Mouse (Mus musculus): ENCODE data around the gene Gm9970. TPM values are rescaled to one million over a fixed set of nuclear protein-coding genes. Genes with fewer than 3 reads are reported as not detected.

Gene Gm9970
- polyA plus RNA-seq, 1 experiment from 2014 or later, result 0.40 TPM

- peaks cover 62% of the 10 kb centered on the region for H3K36me3 ChIP-seq
- no peak overlapping the region for H3K4me3 ChIP-seq
- H3K27me3 ChIP-seq, result no peaks in the 10 kb centered on the region
- no peaks in the 10 kb centered on the region for H3K9me3 ChIP-seq
- peak overlapping the region; percentile 39; the same call in 1 of the 2 replicates for H3K27ac ChIP-seq
- H3K9ac ChIP-seq, result no peak overlapping the region
- no peak overlapping the region for H3K4me2 ChIP-seq
- no peak for ATAC-seq (ENCODE audit: borderline replicate concordance, extremely low read depth, low FRiP score, low TSS enrichment)
- 82% methylated on average over 8 of the region's 8 CpGs for WGBS
- H3K4me1 ChIP-seq, result peaks cover 8% of the 10 kb centered on the region; the same call in 1 of the 2 replicates
Observed at GRCm38 (mm10) chr5:31254901-31255300, 13.9 kb upstream of the Gm9970 start.

GRCm38 (mm10) chr5:31254452-31254851 lies 13.4 kb upstream of the Gm9970 start:
- H3K36me3 ChIP-seq, result peaks cover 62% of the 10 kb centered on the region
- no peaks in the 10 kb centered on the region for H3K9me3 ChIP-seq
- H3K4me2 ChIP-seq, result no peak overlapping the region
- H3K9ac ChIP-seq, result no peak overlapping the region
- no peaks in the 10 kb centered on the region for H3K27me3 ChIP-seq
- H3K4me3 ChIP-seq, result no peak overlapping the region
- 64% methylated on average over 7 of the region's 7 CpGs for WGBS
- peaks cover 8% of the 10 kb centered on the region; the same call in 1 of the 2 replicates for H3K4me1 ChIP-seq
- peak overlapping the region; percentile 39 for H3K27ac ChIP-seq
- ATAC-seq (ENCODE audit: borderline replicate concordance, extremely low read depth, low FRiP score, low TSS enrichment), result no peak

GRCm38 (mm10) chr5:31253806-31254205 lies 12.8 kb upstream of the Gm9970 start:
- H3K36me3 ChIP-seq, result peaks cover 66% of the 10 kb centered on the region
- H3K4me3 ChIP-seq, result no peak overlapping the region
- ATAC-seq (ENCODE audit: borderline replicate concordance, extremely low read depth, low FRiP score, low TSS enrichment), result no peak
- 84% methylated on average over 8 of the region's 8 CpGs for WGBS
- no peak overlapping the region for H3K4me2 ChIP-seq
- peaks cover 8% of the 10 kb centered on the region; the same call in 1 of the 2 replicates for H3K4me1 ChIP-seq
- H3K27me3 ChIP-seq, result no peaks in the 10 kb centered on the region
- no peaks in the 10 kb centered on the region for H3K9me3 ChIP-seq
- peak overlapping the region; percentile 39; the same call in 1 of the 2 replicates for H3K27ac ChIP-seq
- H3K9ac ChIP-seq, result no peak overlapping the region

- Histone ChIP-seq H3K4me1 (peaks cover 11% of the 10 kb centered on the region; the same call in 1 of the 2 replicates), H3K36me3 (peaks cover 66% of the 10 kb centered on the region), H3K9me3 (no peaks in the 10 kb centered on the region), H3K9ac (0 out of 2 replicates have a peak overlapping the region, but pooled peaks have one; percentile 47), H3K4me2 (peak overlapping the region; percentile 49), H3K4me3 (peak overlapping the region; percentile 39), H3K27ac (no peak overlapping the region), H3K27me3 (no peaks in the 10 kb centered on the region)
- no peak for ATAC-seq (ENCODE audit: borderline replicate concordance, extremely low read depth, low FRiP score, low TSS enrichment)
- WGBS, result 63% methylated on average over 16 of the region's 16 CpGs
Observed at GRCm38 (mm10) chr5:31252795-31253545, 11.9 kb upstream of the Gm9970 start.

GRCm38 (mm10) chr5:31252151-31252550 lies 11.1 kb upstream of the Gm9970 start:
- H3K4me1 ChIP-seq, result peaks cover 11% of the 10 kb centered on the region; the same call in 1 of the 2 replicates
- peak overlapping the region; percentile 49 for H3K4me2 ChIP-seq
- H3K27ac ChIP-seq, result peak overlapping the region; percentile 67
- no peaks in the 10 kb centered on the region for H3K27me3 ChIP-seq
- peaks cover 65% of the 10 kb centered on the region for H3K36me3 ChIP-seq
- H3K9ac ChIP-seq, result peak overlapping the region; percentile 47; the same call in 1 of the 2 replicates
- H3K9me3 ChIP-seq, result no peaks in the 10 kb centered on the region
- WGBS, result 49% methylated on average over 10 of the region's 10 CpGs
- H3K4me3 ChIP-seq, result peak overlapping the region; percentile 39
- no peak for ATAC-seq (ENCODE audit: borderline replicate concordance, extremely low read depth, low FRiP score, low TSS enrichment)

GRCm38 (mm10) chr5:31251541-31252101 lies 10.6 kb upstream of the Gm9970 start, which contains the start of gene Krtcap3:
TSS of gene Krtcap3 (plus strand) at chr5:31251691.
- H3K9ac ChIP-seq, result peak within 1 kb of the TSS; percentile 47
- H3K36me3 ChIP-seq, result peaks cover 67% of the 10 kb centered on the region
- ATAC-seq (ENCODE audit: borderline replicate concordance, extremely low read depth, low FRiP score, low TSS enrichment), result peak; percentile 79
- WGBS, result 28% methylated on average over 46 of the region's 47 CpGs
- H3K27me3 ChIP-seq, result no peaks in the 10 kb centered on the region
- peak within 1 kb of the TSS; percentile 67 for H3K27ac ChIP-seq
- H3K4me3 ChIP-seq, result peak within 1 kb of the TSS; percentile 39
- H3K4me2 ChIP-seq, result peak within 1 kb of the TSS; percentile 49
- peaks cover 11% of the 10 kb centered on the region; the same call in 1 of the 2 replicates for H3K4me1 ChIP-seq
- H3K9me3 ChIP-seq, result no peaks in the 10 kb centered on the region

- WGBS, result 42% methylated on average over 4 of the region's 4 CpGs
- no peak overlapping the region for H3K9ac ChIP-seq
- H3K27me3 ChIP-seq, result no peaks in the 10 kb centered on the region
- peak; percentile 4; the same call in 1 of the 2 replicates for ATAC-seq (ENCODE audit: borderline replicate concordance, extremely low read depth, low FRiP score, low TSS enrichment)
- H3K36me3 ChIP-seq, result peaks cover 71% of the 10 kb centered on the region
- H3K27ac ChIP-seq, result no peak overlapping the region
- no peaks in the 10 kb centered on the region for H3K9me3 ChIP-seq
- H3K4me3 ChIP-seq, result no peak overlapping the region
- no peak overlapping the region for H3K4me2 ChIP-seq
- H3K4me1 ChIP-seq, result peaks cover 11% of the 10 kb centered on the region; the same call in 1 of the 2 replicates
Observed at GRCm38 (mm10) chr5:31250716-31251115, 9.7 kb upstream of the Gm9970 start.

GRCm38 (mm10) chr5:31242191-31242590 lies 1.2 kb upstream of the Gm9970 start:
- WGBS, result 20% methylated on average over 10 of the region's 10 CpGs
- H3K36me3 ChIP-seq, result peaks cover 36% of the 10 kb centered on the region
- H3K27ac ChIP-seq, result no peak overlapping the region
- H3K4me1 ChIP-seq, result peaks cover 9% of the 10 kb centered on the region
- H3K4me3 ChIP-seq, result peak overlapping the region; percentile 94
- peak overlapping the region; percentile 92 for H3K4me2 ChIP-seq
- no peak for ATAC-seq (ENCODE audit: borderline replicate concordance, extremely low read depth, low FRiP score, low TSS enrichment)
- H3K27me3 ChIP-seq, result no peaks in the 10 kb centered on the region
- H3K9me3 ChIP-seq, result no peaks in the 10 kb centered on the region
- peak overlapping the region; percentile 98 for H3K9ac ChIP-seq

GRCm38 (mm10) chr5:31241522-31242034 lies 546 bp upstream of the Gm9970 start:
- under 1% methylated on average over 13 of the region's 13 CpGs for WGBS

GRCm38 (mm10) chr5:31226641-31227040 lies 14.4 kb downstream of the Gm9970 start:
- H3K9ac ChIP-seq, result no peak overlapping the region
- 63% methylated on average over 1 of the region's 1 CpGs for WGBS
- no peaks in the 10 kb centered on the region for H3K27me3 ChIP-seq

More at GRCm38 (mm10) chr5:31241522-31242034, 546 bp upstream of the Gm9970 start:
- Histone ChIP-seq H3K4me2 (peak overlapping the region; percentile 92), H3K9me3 (no peaks in the 10 kb centered on the region), H3K27ac (peak overlapping the region; percentile 99), H3K4me1 (peaks cover 9% of the 10 kb centered on the region), H3K9ac (peak overlapping the region; percentile 98), H3K4me3 (peak overlapping the region; percentile 94), H3K36me3 (peaks cover 30% of the 10 kb centered on the region), H3K27me3 (no peaks in the 10 kb centered on the region)
- ATAC-seq (ENCODE audit: borderline replicate concordance, extremely low read depth, low FRiP score, low TSS enrichment), result no peak

GRCm38 (mm10) chr5:31222696-31223095 lies 18.3 kb downstream of the Gm9970 start:
- Histone ChIP-seq H3K27ac (no peak overlapping the region), H3K9me3 (no peaks in the 10 kb centered on the region), H3K36me3 (no peaks in the 10 kb centered on the region), H3K27me3 (no peaks in the 10 kb centered on the region), H3K4me3 (no peak overlapping the region), H3K4me1 (peaks cover 14% of the 10 kb centered on the region), H3K4me2 (no peak overlapping the region), H3K9ac (no peak overlapping the region)
- WGBS, result 89% methylated on average over 9 of the region's 9 CpGs
- ATAC-seq (ENCODE audit: borderline replicate concordance, extremely low read depth, low FRiP score, low TSS enrichment), result no peak

More at GRCm38 (mm10) chr5:31226641-31227040, 14.4 kb downstream of the Gm9970 start:
- Histone ChIP-seq H3K4me2 (no peak overlapping the region), H3K27ac (no peak overlapping the region), H3K4me1 (peaks cover 1% of the 10 kb centered on the region; the same call in 1 of the 2 replicates), H3K9me3 (no peaks in the 10 kb centered on the region), H3K36me3 (no peaks in the 10 kb centered on the region), H3K4me3 (no peak overlapping the region)
- no peak for ATAC-seq (ENCODE audit: borderline replicate concordance, extremely low read depth, low FRiP score, low TSS enrichment)
